Mouse (Mus musculus) forebrain, embryonic 16.5 days (tissue): ENCODE data around the gene Cd72. TPM values are rescaled to one million over a fixed set of nuclear protein-coding genes. Genes with fewer than 3 reads are reported as not detected.

ENCODE experiments used
- ATAC-seq: fragments of 200-750 bp; cut with Nextera tagmentation; 2 replicates; pipeline ENCODE4 v1.8.0; 2017; ENCODE audit warnings: mild to moderate bottlenecking, moderate library complexity
- H3K27ac ChIP-seq: fragments of 300-500 bp; sonication (generic); 2 replicates; pipeline ENCODE4 v1.5.1; 2014; ENCODE audit warnings: low read length, control low read depth
- H3K27me3 ChIP-seq: fragments of 300-500 bp; sonication (generic); replicated peaks from 2 replicates; pipeline ENCODE4 v1.6.1; 2014; ENCODE audit warnings: low read length; ENCODE audit not compliant: control insufficient read depth, insufficient read depth
- H3K36me3 ChIP-seq: fragments of 300-500 bp; sonication (generic); 2 replicates; pipeline ENCODE4 v1.6.1; 2014; ENCODE audit not compliant: control insufficient read depth, insufficient read depth
- H3K4me1 ChIP-seq: fragments of 300-500 bp; sonication (generic); replicated peaks from 2 replicates; pipeline ENCODE4 v1.6.1; 2014; ENCODE audit warnings: low read length; ENCODE audit not compliant: control insufficient read depth, insufficient read depth
- H3K4me2 ChIP-seq: fragments of 300-500 bp; sonication (generic); 2 replicates; pipeline ENCODE4 v1.6.1; 2014; ENCODE audit warnings: mild to moderate bottlenecking, low read length, control low read depth
- H3K4me3 ChIP-seq: fragments of 300-500 bp; sonication (generic); replicated peaks from 2 replicates; pipeline ENCODE4 v1.5.1; 2014; ENCODE audit warnings: mild to moderate bottlenecking, low read length, control low read depth
- H3K9ac ChIP-seq: fragments of 300-500 bp; sonication (generic); replicated peaks from 2 replicates; pipeline ENCODE4 v1.6.1; 2014; ENCODE audit warnings: low read depth, low read length, control low read depth
- H3K9me3 ChIP-seq: fragments of 300-500 bp; sonication (generic); 2 replicates; pipeline ENCODE4 v1.6.1; 2016; ENCODE audit warnings: low read length; ENCODE audit not compliant: control insufficient read depth
- WGBS: fragments of 180-500 bp; shearing (Covaris S2); extraction: QIAGEN DNeasy Blood & Tissue Kit; methylation state at CpG from one replicate; pipeline ENCODE4 v1.1.7; 2014; 5-methylcytosine and 5-hydroxymethylcytosine counted together
- polyA plus RNA-seq: library from polyadenylated mRNA; unstranded; fragments of >200 nt; fragmentation: Nextera tagmentation; extraction: Ambion mirVana; gene quantifications from 2 replicates; pipeline ENCODE4 v1.2.1, GENCODE M21; 2015

The Cd72 gene
- polyA plus RNA-seq, 1 experiment from 2014 or later: 6.5 TPM

DNA sequence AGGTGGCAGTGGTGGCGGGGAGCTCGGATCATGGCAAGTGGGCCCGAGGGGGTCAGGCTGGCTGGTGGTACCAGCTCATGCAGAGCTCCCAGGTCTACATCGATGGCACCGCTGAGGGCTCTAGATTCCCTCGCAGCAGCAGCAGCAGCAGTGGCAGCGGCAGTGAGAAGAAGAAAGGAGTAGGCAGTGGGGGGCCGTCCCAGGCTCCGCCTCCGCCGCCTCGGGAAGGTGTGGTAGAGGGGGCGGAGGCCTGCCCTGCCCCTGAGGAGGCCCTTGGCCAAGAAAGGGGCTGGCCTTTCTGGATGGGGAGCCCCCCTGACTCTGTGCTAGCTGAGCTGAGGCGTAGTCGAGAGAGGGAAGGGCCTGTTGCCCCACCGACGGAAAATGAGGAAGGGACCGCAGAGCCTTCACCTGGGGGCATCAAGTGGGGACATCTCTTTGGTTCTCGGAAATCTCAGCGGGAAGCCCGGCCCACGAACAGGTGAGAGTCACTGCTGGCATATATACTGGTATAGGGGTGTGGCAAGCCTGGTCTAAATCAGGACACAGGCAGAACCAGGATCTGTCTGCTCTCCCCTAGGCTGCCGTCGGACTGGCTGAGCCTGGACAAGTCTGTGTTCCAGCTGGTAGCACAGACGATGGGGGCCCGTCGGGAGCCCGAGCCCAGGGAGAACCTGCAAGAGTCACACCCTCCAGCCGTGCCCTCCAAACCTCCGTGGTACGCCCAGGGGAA, 28.6 kb downstream of the Cd72 start:
- peaks cover 42% of the 10 kb centered on the region for H3K36me3 ChIP-seq
- H3K9me3 ChIP-seq: no peaks in the 10 kb centered on the region
- H3K27ac ChIP-seq: no peak overlapping the region
- H3K27me3 ChIP-seq: peaks cover 11% of the 10 kb centered on the region; the same call in 1 of the 2 replicates
- whole genome bisulfite sequencing: 23% methylated on average over 31 of the region's 31 CpGs
- H3K4me1 ChIP-seq: peaks cover 7% of the 10 kb centered on the region; the same call in 1 of the 2 replicates
- no peak overlapping the region for H3K4me3 ChIP-seq
- H3K9ac ChIP-seq: no peak overlapping the region
- ATAC-seq: 0 out of 2 replicates have a peak, but pooled peaks have one; percentile 2
- no peak overlapping the region for H3K4me2 ChIP-seq

DNA sequence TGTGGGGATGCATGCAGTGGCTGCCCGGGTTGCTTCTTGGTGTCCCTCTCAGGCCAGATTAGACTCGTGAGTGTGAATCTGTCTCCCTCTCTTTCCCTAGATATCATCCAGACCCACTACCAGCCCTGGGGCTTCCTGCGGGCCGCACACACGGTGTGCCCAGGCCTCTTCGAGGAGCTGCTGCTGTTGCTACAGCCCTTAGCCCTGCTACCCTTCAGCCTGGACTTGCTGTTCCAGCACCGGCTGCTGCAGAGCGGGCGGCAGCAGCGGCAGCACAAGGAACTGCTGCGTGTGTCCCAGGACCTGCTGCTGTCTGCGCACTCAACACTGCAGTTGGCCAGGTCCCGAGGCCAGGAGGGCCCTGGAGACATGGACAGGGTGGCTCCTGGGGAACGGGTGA, 29.2 kb downstream of the Cd72 start:
- H3K4me1 ChIP-seq: peaks cover 7% of the 10 kb centered on the region; the same call in 1 of the 2 replicates
- H3K27ac ChIP-seq: no peak overlapping the region
- WGBS: 30% methylated on average over 14 of the region's 14 CpGs
- no peak overlapping the region for H3K9ac ChIP-seq
- no peak for ATAC-seq
- H3K36me3 ChIP-seq: peaks cover 42% of the 10 kb centered on the region
- no peak overlapping the region for H3K4me3 ChIP-seq
- no peak overlapping the region for H3K4me2 ChIP-seq
- H3K27me3 ChIP-seq: peaks cover 11% of the 10 kb centered on the region; the same call in 1 of the 2 replicates
- no peaks in the 10 kb centered on the region for H3K9me3 ChIP-seq

DNA sequence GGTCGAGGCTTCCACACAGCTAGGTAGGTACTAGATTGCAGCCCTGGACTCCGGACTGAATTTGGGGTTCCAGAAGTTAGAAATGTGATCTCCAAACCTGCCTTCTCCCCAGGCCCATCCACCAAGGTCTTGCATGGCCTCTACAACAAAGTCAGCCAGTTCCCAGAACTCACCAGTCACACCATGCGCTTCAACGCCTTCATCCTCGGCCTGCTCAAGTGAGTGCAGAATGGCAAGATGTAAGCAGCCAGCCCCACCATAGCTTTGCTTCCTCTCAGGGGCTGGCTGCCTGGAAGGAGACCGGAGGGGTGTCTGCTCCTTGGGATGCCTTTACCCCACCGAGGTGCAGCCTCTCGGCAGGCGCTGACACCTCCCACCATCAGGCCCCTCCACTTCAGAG, 30.4 kb downstream of the Cd72 start:
- H3K27me3 ChIP-seq: peaks cover 11% of the 10 kb centered on the region; the same call in 1 of the 2 replicates
- peaks cover 7% of the 10 kb centered on the region; the same call in 1 of the 2 replicates for H3K4me1 ChIP-seq
- 87% methylated on average over 9 of the region's 9 CpGs for WGBS
- ATAC-seq: no peak
- no peak overlapping the region for H3K4me2 ChIP-seq
- peaks cover 42% of the 10 kb centered on the region for H3K36me3 ChIP-seq
- H3K9me3 ChIP-seq: no peaks in the 10 kb centered on the region
- H3K9ac ChIP-seq: no peak overlapping the region
- no peak overlapping the region for H3K4me3 ChIP-seq
- no peak overlapping the region for H3K27ac ChIP-seq

DNA sequence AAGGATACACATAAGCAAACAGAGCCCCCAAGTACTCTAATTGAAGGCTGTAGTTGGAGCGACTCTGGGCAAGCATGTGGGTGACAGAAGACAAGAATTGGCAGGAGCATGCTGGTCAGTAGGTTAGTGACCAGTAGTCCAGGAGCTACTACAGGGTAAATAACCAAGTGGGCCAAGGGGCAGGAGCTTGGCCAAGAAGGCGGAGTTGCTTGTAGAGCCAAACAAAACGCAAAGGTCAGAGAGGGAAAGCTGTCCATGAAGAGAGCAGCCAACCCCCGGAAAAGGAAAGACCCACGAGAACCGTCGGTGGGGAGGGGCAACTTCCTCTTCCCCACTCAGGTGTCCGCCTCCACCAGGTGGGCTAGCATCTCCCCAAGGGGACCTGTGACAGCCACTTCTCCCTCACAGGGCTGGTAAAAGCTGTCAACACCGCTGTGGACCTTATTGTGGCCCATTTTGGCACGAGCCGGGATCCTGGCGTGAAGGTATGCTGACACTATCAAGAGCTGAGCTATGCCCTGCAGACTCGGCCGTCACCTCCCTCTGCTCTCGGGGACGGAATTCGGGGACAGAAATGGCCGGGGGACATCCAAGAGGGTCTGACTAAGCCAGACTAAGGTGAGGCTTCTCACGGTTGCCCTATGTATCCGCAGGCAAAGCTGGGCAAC, 31.0 kb downstream of the Cd72 start:
- WGBS: 91% methylated on average over 20 of the region's 20 CpGs
- Histone ChIP-seq H3K27me3 (peaks cover 11% of the 10 kb centered on the region; the same call in 1 of the 2 replicates), H3K9ac (no peak overlapping the region), H3K9me3 (no peaks in the 10 kb centered on the region), H3K36me3 (peaks cover 42% of the 10 kb centered on the region), H3K4me3 (no peak overlapping the region), H3K27ac (no peak overlapping the region), H3K4me2 (no peak overlapping the region), H3K4me1 (0 out of 2 replicates have a peak, but pooled peaks cover 2% of the 10 kb centered on the region)
- ATAC-seq: no peak

DNA sequence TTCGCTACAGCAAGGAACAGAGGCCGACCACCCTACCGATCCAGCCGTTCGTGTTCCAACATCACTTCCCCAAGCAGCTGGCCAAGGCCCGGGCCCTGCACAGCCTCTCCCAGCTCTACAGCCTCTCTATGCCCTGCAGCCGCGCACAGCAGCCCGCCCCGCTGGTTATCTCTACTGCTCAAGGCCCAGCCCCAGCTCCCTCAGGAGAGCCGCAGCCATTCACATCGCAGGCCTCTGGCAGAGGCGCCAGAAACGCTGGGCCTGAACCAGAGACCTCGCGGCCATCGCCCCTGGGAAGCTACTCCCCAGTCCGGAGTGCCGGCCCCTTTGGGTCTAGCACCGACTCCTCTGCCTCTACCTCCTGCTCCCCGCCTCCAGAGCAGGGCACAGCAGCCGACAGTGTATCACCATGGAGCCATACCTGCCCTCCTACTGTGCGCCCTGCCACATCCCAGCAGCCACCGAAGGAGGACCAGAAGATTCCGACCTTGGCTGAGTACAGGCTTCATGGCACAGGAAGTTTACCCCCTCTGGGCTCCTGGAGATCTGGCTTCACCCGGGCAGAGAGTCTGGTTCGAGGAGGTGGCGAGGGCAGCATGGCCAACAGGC, 32.7 kb downstream of the Cd72 start:
- Histone ChIP-seq H3K27ac (no peak overlapping the region), H3K4me2 (no peak overlapping the region), H3K36me3 (peaks cover 40% of the 10 kb centered on the region), H3K9ac (no peak overlapping the region), H3K9me3 (no peaks in the 10 kb centered on the region), H3K4me1 (no peaks in the 10 kb centered on the region), H3K27me3 (peaks cover 6% of the 10 kb centered on the region; the same call in 1 of the 2 replicates), H3K4me3 (no peak overlapping the region)
- WGBS: 77% methylated on average over 28 of the region's 28 CpGs
- ATAC-seq: no peak

DNA sequence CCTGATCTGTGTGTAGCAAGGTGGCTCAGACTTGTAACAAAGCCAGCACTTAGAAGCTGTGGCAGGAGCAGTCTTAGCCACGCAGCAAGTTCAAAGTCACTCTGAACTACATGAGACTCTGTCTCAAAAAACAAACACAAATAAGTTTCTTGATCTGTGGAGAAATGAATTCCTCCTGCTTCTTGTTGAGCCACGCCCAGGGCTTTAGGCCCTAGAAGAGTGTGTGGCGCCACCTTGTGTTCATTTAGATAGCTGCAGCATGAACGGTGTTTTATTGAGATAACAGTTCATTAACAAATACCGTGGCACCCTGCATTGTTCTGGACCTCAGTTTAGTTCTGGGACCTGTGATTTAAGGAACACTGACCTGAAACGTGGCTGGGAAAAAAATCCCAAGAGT, 34.1 kb downstream of the Cd72 start:
- Histone ChIP-seq H3K27ac (no peak overlapping the region), H3K9ac (no peak overlapping the region), H3K27me3 (peaks cover 2% of the 10 kb centered on the region; the same call in 1 of the 2 replicates), H3K4me3 (no peak overlapping the region), H3K9me3 (no peaks in the 10 kb centered on the region), H3K36me3 (peaks cover 43% of the 10 kb centered on the region), H3K4me2 (no peak overlapping the region), H3K4me1 (no peaks in the 10 kb centered on the region)
- WGBS: 4% methylated on average over 6 of the region's 6 CpGs
- peak; percentile 47 for ATAC-seq

DNA sequence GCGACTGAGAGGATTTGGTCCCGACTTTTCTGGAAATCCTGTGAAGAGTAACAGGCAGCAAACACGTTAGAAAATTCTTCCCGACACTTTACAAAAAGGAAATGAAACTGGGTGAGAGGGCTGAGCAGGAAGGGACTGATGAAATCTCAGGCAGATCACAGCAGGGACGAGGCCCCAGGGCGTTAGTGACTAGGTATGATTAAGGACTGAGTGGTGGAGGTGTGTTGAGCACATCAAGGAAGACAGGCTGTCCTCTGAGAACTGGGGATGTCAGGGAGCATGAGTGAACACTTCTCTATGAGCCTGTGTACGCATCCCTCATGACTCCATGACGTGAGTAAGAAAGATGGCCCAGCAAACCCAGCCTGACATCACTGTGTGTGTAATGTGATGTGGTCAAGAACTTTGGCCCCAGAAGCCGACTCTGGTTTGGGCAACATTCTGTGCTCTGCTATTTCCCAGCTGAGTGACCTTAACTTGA, 34.6 kb downstream of the Cd72 start:
- 77% methylated on average over 9 of the region's 9 CpGs for WGBS
- Histone ChIP-seq H3K27ac (no peak overlapping the region), H3K4me3 (no peak overlapping the region), H3K9ac (no peak overlapping the region), H3K4me2 (no peak overlapping the region), H3K9me3 (no peaks in the 10 kb centered on the region), H3K27me3 (peaks cover 2% of the 10 kb centered on the region; the same call in 1 of the 2 replicates), H3K36me3 (peaks cover 40% of the 10 kb centered on the region), H3K4me1 (no peaks in the 10 kb centered on the region)
- no peak for ATAC-seq

DNA sequence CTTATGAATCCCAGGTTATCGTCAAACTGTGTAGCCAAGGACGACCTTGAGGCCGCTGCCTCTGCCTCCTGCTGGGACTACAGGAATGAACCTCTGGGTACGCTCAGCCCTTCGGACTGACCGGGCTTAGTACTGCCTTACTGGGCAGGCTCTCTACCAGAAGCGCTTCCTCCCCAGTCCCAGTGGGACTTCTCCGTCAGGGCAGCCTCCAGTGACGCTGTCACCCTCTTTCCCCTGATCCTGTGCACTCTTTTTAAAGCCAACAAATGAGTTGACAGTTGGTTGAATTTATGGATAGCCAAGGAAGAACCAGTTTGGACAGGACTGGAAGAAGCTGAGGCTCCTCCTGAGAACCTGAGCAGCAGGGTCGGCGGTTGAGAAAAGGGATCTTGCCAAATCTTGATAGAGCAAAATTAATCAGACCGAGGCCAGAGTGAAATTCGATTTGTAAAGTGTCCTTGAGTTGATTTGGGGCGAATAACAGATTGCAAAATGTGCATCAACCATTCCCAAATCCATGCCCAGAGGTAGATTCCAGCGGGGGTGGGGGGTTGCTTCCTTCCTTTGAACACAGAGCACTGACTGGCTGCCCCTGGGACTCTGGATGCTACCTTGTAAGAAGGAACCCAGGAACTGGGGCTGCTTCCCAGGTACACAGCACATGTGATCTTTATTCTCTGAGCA, 35.3 kb downstream of the Cd72 start:
- Histone ChIP-seq H3K4me3 (no peak overlapping the region), H3K9ac (no peak overlapping the region), H3K27me3 (no peaks in the 10 kb centered on the region), H3K36me3 (peaks cover 33% of the 10 kb centered on the region), H3K9me3 (no peaks in the 10 kb centered on the region), H3K4me1 (no peaks in the 10 kb centered on the region), H3K4me2 (no peak overlapping the region), H3K27ac (no peak overlapping the region)
- no peak for ATAC-seq
- WGBS: 62% methylated on average over 15 of the region's 15 CpGs

DNA sequence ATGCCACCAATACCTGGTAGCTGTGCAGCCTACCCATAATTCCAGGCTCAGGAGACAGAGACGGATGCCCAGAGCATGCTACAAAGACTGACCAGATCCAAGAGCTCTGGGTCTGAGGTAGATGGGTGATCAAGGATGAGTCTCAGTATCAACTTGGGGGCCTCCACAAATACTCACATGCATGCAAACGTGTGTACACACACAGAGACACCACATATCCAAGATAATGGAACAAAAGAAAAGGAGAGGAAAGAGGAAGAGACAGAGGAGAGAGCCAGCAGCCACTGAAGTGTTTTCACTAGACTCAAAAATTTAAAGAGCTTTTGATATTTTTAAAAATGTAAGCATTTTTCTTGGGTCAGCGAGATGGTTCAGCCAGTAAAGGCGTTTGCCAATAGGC, 36.0 kb downstream of the Cd72 start:
- Histone ChIP-seq H3K9ac (no peak overlapping the region), H3K4me2 (no peak overlapping the region), H3K9me3 (no peaks in the 10 kb centered on the region), H3K27me3 (no peaks in the 10 kb centered on the region), H3K4me1 (no peaks in the 10 kb centered on the region), H3K36me3 (peaks cover 28% of the 10 kb centered on the region), H3K27ac (no peak overlapping the region), H3K4me3 (no peak overlapping the region)
- 75% methylated on average over 4 of the region's 4 CpGs for WGBS
- ATAC-seq: no peak
